Mouse (Mus musculus): ENCODE measurements around the gene Akap13. TPM values are rescaled to one million over a fixed set of nuclear protein-coding genes. Genes with fewer than 3 reads are reported as not detected.
A peak's percentile ranks its signal among the peaks of the same experiment; 100 is the strongest.

Akap13 gene
- total and polyA plus RNA-seq, 3 experiments = 11.4 to 32.5 (median 27.7) TPM

- Histone ChIP-seq H3K27me3 (replicated peaks) (no peaks in the 10 kb centered on the region), H3K27ac (ENCODE audit: insufficient read depth, low read depth) (peak overlapping the region; percentile 87), H3K4me1 (ENCODE audit: control insufficient read depth in 1 of 2, insufficient read depth in 2 of 2) (peaks cover 11 to 77% of the 10 kb centered on the region in 2 experiments), H3K9ac (ENCODE audit: insufficient read depth, low read depth) (peak overlapping the region; percentile 85), H3K9me3 (replicated peaks; ENCODE audit: low read length) (no peaks in the 10 kb centered on the region), H3K79me2 (replicated peaks; ENCODE audit: control insufficient read depth, extremely low read depth, insufficient read depth, poor library complexity, severe bottlenecking) (peaks cover 17% of the 10 kb centered on the region), H3K36me3 (replicated peaks in 1 of 2; ENCODE audit: control insufficient read depth in 1 of 2, insufficient read depth in 1 of 2, low read length in 1 of 2) (peaks cover 0 to 54% of the 10 kb centered on the region in 2 experiments), H3K4me2 (ENCODE audit: insufficient read depth, low read depth, poor library complexity, severe bottlenecking) (peak overlapping the region; percentile 59), H3K4me3 (replicated peaks in 1 of 3; ENCODE audit: low read depth in 2 of 3, low read length in 2 of 3, poor library complexity in 1 of 3) (peak overlapping the region; percentile 42 to 44 (median 42))
- in situ Hi-C loops (cut with MboI; ENCODE audit: low pct_ligation_motif_present, low pct_unique_long_range_greater_than_20kb, low sequenced_read_pairs) (no loop called here), dilution Hi-C loops (cut with MboI; ENCODE audit: extremely low pct_ligation_motif_present, extremely low pct_unique_long_range_greater_than_20kb, low sequenced_read_pairs) (no loop called here)
- TF ChIP-seq MAZ (IDR thresholded peaks at IDR 0.05; ENCODE audit: low read depth, low read length) (0 out of 2 replicates have a peak, but pooled peaks have one; percentile 23), SMC3 (IDR thresholded peaks at IDR 0.05; ENCODE audit: low read depth, low read length) (peak; percentile 3; the same call in 1 of the 2 replicates), MYC (IDR thresholded peaks at IDR 0.05; ENCODE audit: low read depth, low read length) (no peak), ZC3H11A (IDR thresholded peaks at IDR 0.05; ENCODE audit: low read depth, low read length) (no peak), CTCF (conservative IDR thresholded peaks at IDR 0.05 in 1 of 2, IDR thresholded peaks at IDR 0.05 in 1 of 2; ENCODE audit: low read depth in 2 of 2, low read length in 2 of 2) (peak in 1 of 2 experiments; percentile 28; a peak in 1 of 4 replicates), TBP (conservative IDR thresholded peaks at IDR 0.05; ENCODE audit: low read depth, low read length) (peak; percentile 54; the same call in 1 of the 2 replicates), JUN (IDR thresholded peaks at IDR 0.05; ENCODE audit: insufficient read depth, low read depth, low read length) (no peak), EP300 (IDR thresholded peaks at IDR 0.05; ENCODE audit: low read length) (0 out of 2 replicates have a peak, but pooled peaks have one; percentile 13), ELF1 (IDR thresholded peaks at IDR 0.05; ENCODE audit: low read depth, low read length) (peak; percentile 83), POLR2A (IDR thresholded peaks at IDR 0.05; ENCODE audit: low read depth, low read length) (0 out of 2 replicates have a peak, but pooled peaks have one; percentile 39), MEF2A (IDR thresholded peaks at IDR 0.05; ENCODE audit: borderline replicate concordance, low read depth, low read length) (peak; percentile 27; the same call in 1 of the 2 replicates), IRF4 (IDR thresholded peaks at IDR 0.05; ENCODE audit: low read depth, low read length) (peak; percentile 49; the same call in 1 of the 2 replicates)
- peak; percentile 59 for DNase-seq (ENCODE audit: extremely low read depth)
Measured at GRCm38 (mm10) chr7:75610391-75610790, 155.1 kb downstream of the Akap13 start.

GRCm38 (mm10) chr7:75611261-75611950, 156.1 kb downstream of the Akap13 start:
- dilution Hi-C loops (cut with MboI; ENCODE audit: extremely low pct_ligation_motif_present, extremely low pct_unique_long_range_greater_than_20kb, low sequenced_read_pairs) (no loop called here), in situ Hi-C loops (cut with MboI; ENCODE audit: low pct_ligation_motif_present, low pct_unique_long_range_greater_than_20kb, low sequenced_read_pairs) (no loop called here)
- H3K4me2 ChIP-seq (ENCODE audit: insufficient read depth, low read depth, poor library complexity, severe bottlenecking) = peak overlapping the region; percentile 59
- no peaks in the 10 kb centered on the region for H3K9me3 ChIP-seq (replicated peaks; ENCODE audit: low read length)
- peak overlapping the region; percentile 85 for H3K9ac ChIP-seq (ENCODE audit: insufficient read depth, low read depth)
- peak overlapping the region; percentile 87 for H3K27ac ChIP-seq (ENCODE audit: insufficient read depth, low read depth)
- H3K4me1 ChIP-seq (ENCODE audit: control insufficient read depth in 1 of 2, insufficient read depth in 2 of 2) = peaks cover 11 to 77% of the 10 kb centered on the region in 2 experiments
- peaks cover 5 to 58% of the 10 kb centered on the region in 2 experiments for H3K36me3 ChIP-seq (replicated peaks in 1 of 2; ENCODE audit: control insufficient read depth in 1 of 2, insufficient read depth in 1 of 2, low read length in 1 of 2)
- DNase-seq (ENCODE audit: extremely low read depth) = no peak
- TF ChIP-seq EP300 (IDR thresholded peaks at IDR 0.05; ENCODE audit: low read length) = peak; percentile 43; the same call in 1 of the 2 replicates
- no peak for TF ChIP-seq ZKSCAN1 (IDR thresholded peaks at IDR 0.05; ENCODE audit: borderline replicate concordance, low read depth, low read length)
- TF ChIP-seq CHD2 (IDR thresholded peaks at IDR 0.05; ENCODE audit: low read length) = no peak
- TF ChIP-seq RCOR1 (conservative IDR thresholded peaks at IDR 0.05; ENCODE audit: low read depth, low read length) = no peak
- no peak for TF ChIP-seq JUN (IDR thresholded peaks at IDR 0.05; ENCODE audit: insufficient read depth, low read depth, low read length)
- no peak for TF ChIP-seq UBTF (IDR thresholded peaks at IDR 0.05; ENCODE audit: low read depth, low read length)
- no peak for TF ChIP-seq SMC3 (IDR thresholded peaks at IDR 0.05; ENCODE audit: low read depth, low read length)
- TF ChIP-seq PAX5 (IDR thresholded peaks at IDR 0.05; ENCODE audit: low read length) = no peak
- no peak for TF ChIP-seq MAZ (IDR thresholded peaks at IDR 0.05; ENCODE audit: low read depth, low read length)
- TF ChIP-seq IRF4 (IDR thresholded peaks at IDR 0.05; ENCODE audit: low read depth, low read length) = no peak
- TF ChIP-seq MXI1 (IDR thresholded peaks at IDR 0.05; ENCODE audit: low read depth, low read length) = peak; percentile 78; the same call in 1 of the 2 replicates
- TF ChIP-seq MEF2A (IDR thresholded peaks at IDR 0.05; ENCODE audit: borderline replicate concordance, low read depth, low read length) = no peak
- TF ChIP-seq MYC (IDR thresholded peaks at IDR 0.05; ENCODE audit: low read depth, low read length) = peak; percentile 63; the same call in 1 of the 2 replicates
- TF ChIP-seq NELFE (IDR thresholded peaks at IDR 0.05; ENCODE audit: low read depth, low read length) = no peak
- TF ChIP-seq ELF1 (IDR thresholded peaks at IDR 0.05; ENCODE audit: low read depth, low read length) = no peak; the same call in 1 of the 2 replicates
- no peak for TF ChIP-seq ZMIZ1 (IDR thresholded peaks at IDR 0.05; ENCODE audit: low read depth, low read length)
- no peak for TF ChIP-seq USF1 (IDR thresholded peaks at IDR 0.05; ENCODE audit: low read depth, low read length)
- TF ChIP-seq JUND (conservative IDR thresholded peaks at IDR 0.05; ENCODE audit: low read depth, low read length) = no peak
- no peaks in the 10 kb centered on the region for H3K27me3 ChIP-seq (replicated peaks)
- H3K79me2 ChIP-seq (replicated peaks; ENCODE audit: control insufficient read depth, extremely low read depth, insufficient read depth, poor library complexity, severe bottlenecking) = peaks cover 17% of the 10 kb centered on the region
- peak overlapping the region; percentile 44 to 67 (median 62) for H3K4me3 ChIP-seq (replicated peaks in 1 of 3; ENCODE audit: low read depth in 2 of 3, low read length in 2 of 3, poor library complexity in 1 of 3)
